In genomic region chr6:51585980-51586379, GRCm38 (mm10) we compare ENCODE assay signal across 8 mouse cellular contexts.
A peak's percentile ranks its signal among the peaks of the same experiment; 100 is the strongest.
DNase-seq lines count a peak whose midpoint lies in the region; ATAC-seq and TF ChIP-seq lines count a peak whose summit lies in the region.

No protein-coding gene starts in this region.

- peak; percentile 90 for TF ChIP-seq CTCF in lung, postnatal 0 days (IDR thresholded peaks at IDR 0.05)

- no peak overlapping the region for H3K4me3 ChIP-seq in lung, postnatal 0 days (ENCODE audit: low read depth, low read length)

- TF ChIP-seq EP300 in lung, postnatal 0 days (IDR thresholded peaks at IDR 0.05) = no peak

- 24% methylated on average over 8 of the region's 8 CpGs for WGBS in lung, postnatal 0 days

- ATAC-seq in lung, postnatal 0 days = 0 out of 2 replicates have a peak, but pooled peaks have one; percentile 14

- no peak overlapping the region for H3K4me2 ChIP-seq in lung, postnatal 0 days (replicated peaks; ENCODE audit: low read depth, low read length)

- no peaks in the 10 kb centered on the region for H3K4me1 ChIP-seq in lung, postnatal 0 days (ENCODE audit: insufficient read depth, low read depth, low read length)

- no peaks in the 10 kb centered on the region for H3K36me3 ChIP-seq in lung, postnatal 0 days (ENCODE audit: insufficient read depth, low read length)

- no peak overlapping the region for H3K9ac ChIP-seq in lung, postnatal 0 days (replicated peaks; ENCODE audit: low read depth)

- DNase-seq in CD8-positive naive resting alpha-beta T cell, adult 2 months (ENCODE audit: low read depth in 2 of 2, low spot score in 2 of 2) = peak; percentile 28 to 55
- peak; percentile 30 for DNase-seq in T-cell, adult 2 months (ENCODE audit: low spot score)
- peak; percentile 87 for DNase-seq in cerebellum, postnatal 14 days
- peak; percentile 47 for DNase-seq in gastrocnemius, postnatal 10 days
- DNase-seq in kidney, postnatal 14 days = peak; percentile 71
- peak; percentile 81 for DNase-seq in lung, postnatal 0 days (ENCODE audit: low spot score)
- DNase-seq in ovary, postnatal 36 days (ENCODE audit: low spot score) = peak; percentile 46
- DNase-seq in urinary bladder, postnatal 36 days (ENCODE audit: low spot score in 2 of 2) = peak; percentile 51 to 61

- no peaks in the 10 kb centered on the region for H3K9me3 ChIP-seq in lung, postnatal 0 days (ENCODE audit: low read length)

- H3K27me3 ChIP-seq in lung, postnatal 0 days (replicated peaks; ENCODE audit: insufficient read depth, low read length) = no peaks in the 10 kb centered on the region

- H3K27ac ChIP-seq in lung, postnatal 0 days (ENCODE audit: low read length) = no peak overlapping the region

Comparison
In these comparisons a context has a peak if more than half of its experiments do, and no peak if none do; other contexts are left out.
1. DNase-seq: peak in every context shown above with its lines; median percentile 87 in cerebellum, postnatal 14 days; 81 in lung, postnatal 0 days; 71 in kidney, postnatal 14 days; 56 in urinary bladder, postnatal 36 days; 47 in gastrocnemius, postnatal 10 days; 46 in ovary, postnatal 36 days; 42 in CD8-positive naive resting alpha-beta T cell, adult 2 months; 30 in T-cell, adult 2 months.